Mouse (Mus musculus): Measurements from ENCODE around the gene Zfp467. TPM values are rescaled to one million over a fixed set of nuclear protein-coding genes. Genes with fewer than 3 reads are reported as not detected.
A peak's percentile ranks its signal among the peaks of the same experiment; 100 is the strongest.

Gene Zfp467
- polyA plus RNA-seq, 1 experiment, result 25.4 TPM

- TF ChIP-seq CTCF (IDR thresholded peaks at IDR 0.05; ENCODE audit: extremely low read depth, insufficient read depth, low read length) (no peak), POLR2A (IDR thresholded peaks at IDR 0.05; ENCODE audit: extremely low read depth, insufficient read depth, low read length) (no peak)
- H3K27ac ChIP-seq (ENCODE audit: insufficient read depth, low read length), result peak overlapping the region; percentile 27
- peak overlapping the region; percentile 70 for H3K4me3 ChIP-seq (ENCODE audit: insufficient read depth, low read length)
Observed at GRCm38 (mm10) chr6:48443592-48444309, 1.9 kb downstream of the Zfp467 start.

GRCm38 (mm10) chr6:48440306-48441014 is 5.2 kb downstream of the Zfp467 start:
- Histone ChIP-seq H3K27ac (ENCODE audit: insufficient read depth, low read length) (no peak overlapping the region), H3K4me1 (ENCODE audit: control insufficient read depth, insufficient read depth, low read length) (peaks cover 2% of the 10 kb centered on the region; the same call in 1 of the 2 replicates), H3K4me3 (ENCODE audit: insufficient read depth, low read length) (no peak overlapping the region)
- TF ChIP-seq POLR2A (IDR thresholded peaks at IDR 0.05; ENCODE audit: extremely low read depth, insufficient read depth, low read length) (no peak), CTCF (IDR thresholded peaks at IDR 0.05; ENCODE audit: extremely low read depth, insufficient read depth, low read length) (no peak)

More at GRCm38 (mm10) chr6:48443592-48444309, 1.9 kb downstream of the Zfp467 start:
- H3K4me1 ChIP-seq (ENCODE audit: control insufficient read depth, insufficient read depth, low read length), result no peaks in the 10 kb centered on the region

- H3K4me1 ChIP-seq (ENCODE audit: control insufficient read depth, insufficient read depth, low read length), result peaks cover 2% of the 10 kb centered on the region; the same call in 1 of the 2 replicates
- no peak overlapping the region for H3K27ac ChIP-seq (ENCODE audit: insufficient read depth, low read length)
- TF ChIP-seq CTCF (IDR thresholded peaks at IDR 0.05; ENCODE audit: extremely low read depth, insufficient read depth, low read length), result no peak
- no peak for TF ChIP-seq POLR2A (IDR thresholded peaks at IDR 0.05; ENCODE audit: extremely low read depth, insufficient read depth, low read length)
- H3K4me3 ChIP-seq (ENCODE audit: insufficient read depth, low read length), result no peak overlapping the region
Observed at GRCm38 (mm10) chr6:48439654-48440053, 6.0 kb downstream of the Zfp467 start.

- no peak overlapping the region for H3K4me3 ChIP-seq (ENCODE audit: insufficient read depth, low read length)
- no peak overlapping the region for H3K27ac ChIP-seq (ENCODE audit: insufficient read depth, low read length)
- TF ChIP-seq CTCF (IDR thresholded peaks at IDR 0.05; ENCODE audit: extremely low read depth, insufficient read depth, low read length) (no peak), POLR2A (IDR thresholded peaks at IDR 0.05; ENCODE audit: extremely low read depth, insufficient read depth, low read length) (no peak)
- peaks cover 2% of the 10 kb centered on the region; the same call in 1 of the 2 replicates for H3K4me1 ChIP-seq (ENCODE audit: control insufficient read depth, insufficient read depth, low read length)
Observed at GRCm38 (mm10) chr6:48438475-48439125, 7.0 kb downstream of the Zfp467 start.

- no peak for TF ChIP-seq CTCF (IDR thresholded peaks at IDR 0.05; ENCODE audit: extremely low read depth, insufficient read depth, low read length)
- TF ChIP-seq POLR2A (IDR thresholded peaks at IDR 0.05; ENCODE audit: extremely low read depth, insufficient read depth, low read length), result no peak
- Histone ChIP-seq H3K4me3 (ENCODE audit: insufficient read depth, low read length) (no peak overlapping the region), H3K4me1 (ENCODE audit: control insufficient read depth, insufficient read depth, low read length) (peaks cover 2% of the 10 kb centered on the region; the same call in 1 of the 2 replicates), H3K27ac (ENCODE audit: insufficient read depth, low read length) (no peak overlapping the region)
Observed at GRCm38 (mm10) chr6:48437679-48438376, 7.8 kb downstream of the Zfp467 start.

- TF ChIP-seq POLR2A (IDR thresholded peaks at IDR 0.05; ENCODE audit: extremely low read depth, insufficient read depth, low read length) (no peak), CTCF (IDR thresholded peaks at IDR 0.05; ENCODE audit: extremely low read depth, insufficient read depth, low read length) (no peak)
- Histone ChIP-seq H3K27ac (ENCODE audit: insufficient read depth, low read length) (0 out of 2 replicates have a peak overlapping the region, but pooled peaks have one; percentile 8), H3K4me1 (ENCODE audit: control insufficient read depth, insufficient read depth, low read length) (peaks cover 2% of the 10 kb centered on the region; the same call in 1 of the 2 replicates)
Observed at GRCm38 (mm10) chr6:48435706-48436349, 9.8 kb downstream of the Zfp467 start.

GRCm38 (mm10) chr6:48435111-48435510 is 10.5 kb downstream of the Zfp467 start:
- H3K4me1 ChIP-seq (ENCODE audit: control insufficient read depth, insufficient read depth, low read length), result peaks cover 2% of the 10 kb centered on the region; the same call in 1 of the 2 replicates
- no peak overlapping the region for H3K27ac ChIP-seq (ENCODE audit: insufficient read depth, low read length)
- TF ChIP-seq POLR2A (IDR thresholded peaks at IDR 0.05; ENCODE audit: extremely low read depth, insufficient read depth, low read length), result no peak
- TF ChIP-seq CTCF (IDR thresholded peaks at IDR 0.05; ENCODE audit: extremely low read depth, insufficient read depth, low read length), result no peak
- H3K4me3 ChIP-seq (ENCODE audit: insufficient read depth, low read length), result no peak overlapping the region

More at GRCm38 (mm10) chr6:48435706-48436349, 9.8 kb downstream of the Zfp467 start:
- H3K4me3 ChIP-seq (ENCODE audit: insufficient read depth, low read length), result no peak overlapping the region

GRCm38 (mm10) chr6:48434651-48435050 is 11.0 kb downstream of the Zfp467 start:
- peaks cover 2% of the 10 kb centered on the region; the same call in 1 of the 2 replicates for H3K4me1 ChIP-seq (ENCODE audit: control insufficient read depth, insufficient read depth, low read length)
- no peak overlapping the region for H3K27ac ChIP-seq (ENCODE audit: insufficient read depth, low read length)
- no peak overlapping the region for H3K4me3 ChIP-seq (ENCODE audit: insufficient read depth, low read length)
- TF ChIP-seq CTCF (IDR thresholded peaks at IDR 0.05; ENCODE audit: extremely low read depth, insufficient read depth, low read length) (no peak), POLR2A (IDR thresholded peaks at IDR 0.05; ENCODE audit: extremely low read depth, insufficient read depth, low read length) (no peak)

All from cortical plate, adult 2 months (tissue).